Mouse (Mus musculus) megakaryocyte, embryonic 14.5 days (primary cell): ENCODE results near the gene Zc3h18.

ENCODE experiments used
- FLI1 ChIP-seq: IDR thresholded peaks from 2 replicates; pipeline ENCODE4 v1.6.1; 2012; ENCODE audit warnings: low read length, inconsistent platforms, mixed read lengths
- GATA1 ChIP-seq: IDR thresholded peaks from 3 replicates; pipeline ENCODE4 v1.6.1; 2012; ENCODE audit warnings: mixed read lengths, low read length, inconsistent platforms, borderline replicate concordance

DNA sequence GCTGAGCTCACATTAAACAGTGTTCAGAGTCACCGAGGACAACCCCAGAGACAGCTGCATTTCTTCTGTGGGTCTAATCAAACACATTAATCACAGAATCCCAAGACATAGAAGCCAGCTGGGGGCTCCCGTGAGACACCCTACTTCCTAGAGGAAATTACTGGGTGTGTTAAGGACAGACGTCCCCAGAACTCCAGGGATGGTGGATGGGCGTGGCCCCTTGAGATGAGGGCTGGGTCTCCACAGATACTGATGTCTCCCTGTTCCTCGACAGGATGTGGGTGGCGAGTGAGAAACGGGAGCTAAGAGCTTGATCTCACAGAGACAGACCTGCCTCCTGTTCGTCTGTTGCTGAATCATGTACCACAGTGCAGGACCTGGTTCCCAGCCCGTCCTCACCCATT lies 33.6 kb upstream of the Zc3h18 start:
- TF ChIP-seq FLI1 (no peak), GATA1 (0 out of 3 replicates have a peak, but pooled peaks have one; percentile 23)
